Mouse (Mus musculus) liver, embryonic 16.5 days (tissue): Measurements from ENCODE around the gene Slc22a1. TPM values are rescaled to one million over a fixed set of nuclear protein-coding genes. Genes with fewer than 3 reads are reported as not detected.

Experiments
- ATAC-seq: fragments of 200-750 bp; cut with Nextera tagmentation; 2 replicates; pipeline ENCODE4 v1.8.0; 2017; ENCODE audit warnings: low read depth, mild to moderate bottlenecking, moderate number of reproducible peaks, moderate library complexity
- H3K27ac ChIP-seq: fragments of 300-500 bp; sonication (generic); 2 replicates; pipeline ENCODE4 v1.5.1; 2014; ENCODE audit warnings: mild to moderate bottlenecking, low read length
- H3K27me3 ChIP-seq: fragments of 300-500 bp; sonication (generic); 2 replicates; pipeline ENCODE4 v1.6.1; 2014; ENCODE audit warnings: low read depth, low read length, mixed read lengths; ENCODE audit not compliant: control insufficient read depth, insufficient read depth
- H3K36me3 ChIP-seq: fragments of 300-500 bp; sonication (generic); 2 replicates; pipeline ENCODE4 v1.6.1; 2014; ENCODE audit warnings: mild to moderate bottlenecking; ENCODE audit not compliant: control insufficient read depth, insufficient read depth
- H3K4me1 ChIP-seq: fragments of 300-500 bp; sonication (generic); 2 replicates; pipeline ENCODE4 v1.6.1; 2014; ENCODE audit warnings: low read depth, low read length, mixed read lengths; ENCODE audit not compliant: control insufficient read depth
- H3K4me2 ChIP-seq: fragments of 300-500 bp; sonication (generic); 2 replicates; pipeline ENCODE4 v1.6.1; 2014; ENCODE audit warnings: low read depth, low read length, mixed read lengths
- H3K4me3 ChIP-seq: fragments of 300-500 bp; sonication (generic); 2 replicates; pipeline ENCODE4 v1.5.1; 2014; ENCODE audit warnings: low read depth, mild to moderate bottlenecking, low read length
- H3K9ac ChIP-seq: fragments of 300-500 bp; sonication (generic); 2 replicates; pipeline ENCODE4 v1.6.1; 2014; ENCODE audit warnings: low read depth, low read length
- H3K9me3 ChIP-seq: fragments of 300-500 bp; sonication (generic); replicated peaks from 2 replicates; pipeline ENCODE4 v1.6.1; 2016; ENCODE audit warnings: low read length; ENCODE audit not compliant: control insufficient read depth
- WGBS: fragments of 180-500 bp; shearing (Covaris S2); extraction: QIAGEN DNeasy Blood & Tissue Kit; methylation state at CpG from one replicate; pipeline ENCODE4 v1.1.7; 2014; ENCODE audit not compliant: insufficient replicate concordance; 5-methylcytosine and 5-hydroxymethylcytosine counted together
- polyA plus RNA-seq: library from polyadenylated mRNA; unstranded; fragments of >200 nt; fragmentation: Nextera tagmentation; extraction: Ambion mirVana; gene quantifications from 2 replicates; pipeline ENCODE4 v1.2.1, GENCODE M21; 2015

Gene Slc22a1
- polyA plus RNA-seq, 1 experiment from 2014 or later = not detected

- Histone ChIP-seq H3K4me1 (no peaks in the 10 kb centered on the region; the same call in 1 of the 2 replicates), H3K27me3 (no peaks in the 10 kb centered on the region), H3K27ac (no peak overlapping the region), H3K4me3 (no peak overlapping the region), H3K9ac (no peak overlapping the region), H3K36me3 (peaks cover 7% of the 10 kb centered on the region; the same call in 1 of the 2 replicates), H3K9me3 (no peaks in the 10 kb centered on the region), H3K4me2 (no peak overlapping the region)
- ATAC-seq = no peak
- 23% methylated on average over 5 of the region's 5 CpGs for WGBS
Observed at GRCm38 (mm10) chr17:12714080-12714561, 38.5 kb upstream of the Slc22a1 start.

DNA sequence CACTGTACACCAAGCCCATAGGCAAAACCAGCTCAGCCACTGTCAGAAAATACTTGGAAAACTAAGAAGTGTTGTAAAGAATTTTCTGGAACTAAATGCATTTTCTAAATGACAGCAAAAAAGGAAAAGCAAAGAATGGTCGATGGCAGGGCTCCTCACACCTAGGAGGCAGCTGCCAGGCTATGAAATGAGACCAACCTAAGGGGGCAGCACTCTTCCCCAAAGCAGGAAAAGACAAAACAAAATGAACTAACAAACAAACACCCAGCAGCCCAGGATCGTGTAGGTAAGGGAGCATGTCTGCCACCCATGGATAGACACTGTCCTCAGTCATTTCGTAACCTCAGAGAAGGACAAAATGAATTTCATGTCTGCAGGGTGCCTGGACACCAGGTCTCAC is 37.4 kb upstream of the Slc22a1 start:
- Histone ChIP-seq H3K9ac (no peak overlapping the region), H3K9me3 (no peaks in the 10 kb centered on the region), H3K36me3 (peaks cover 7% of the 10 kb centered on the region; the same call in 1 of the 2 replicates), H3K27me3 (no peaks in the 10 kb centered on the region), H3K27ac (no peak overlapping the region), H3K4me2 (no peak overlapping the region), H3K4me3 (no peak overlapping the region), H3K4me1 (no peaks in the 10 kb centered on the region; the same call in 1 of the 2 replicates)
- no peak for ATAC-seq
- 55% methylated on average over 3 of the region's 3 CpGs for WGBS

GRCm38 (mm10) chr17:12712191-12712590 is 36.6 kb upstream of the Slc22a1 start:
- Histone ChIP-seq H3K9ac (no peak overlapping the region), H3K4me1 (no peaks in the 10 kb centered on the region; the same call in 1 of the 2 replicates)
- no peak for ATAC-seq

GRCm38 (mm10) chr17:12710976-12711375 is 35.3 kb upstream of the Slc22a1 start:
- H3K36me3 ChIP-seq = peaks cover 4% of the 10 kb centered on the region; the same call in 1 of the 2 replicates
- H3K4me3 ChIP-seq = no peak overlapping the region
- no peak overlapping the region for H3K4me2 ChIP-seq
- H3K9me3 ChIP-seq = no peaks in the 10 kb centered on the region
- H3K4me1 ChIP-seq = no peaks in the 10 kb centered on the region; the same call in 1 of the 2 replicates
- ATAC-seq = no peak
- 75% methylated on average over 2 of the region's 2 CpGs for WGBS
- H3K27ac ChIP-seq = no peak overlapping the region
- H3K27me3 ChIP-seq = no peaks in the 10 kb centered on the region
- no peak overlapping the region for H3K9ac ChIP-seq

More at GRCm38 (mm10) chr17:12712191-12712590, 36.6 kb upstream of the Slc22a1 start:
- H3K27me3 ChIP-seq = no peaks in the 10 kb centered on the region
- no peak overlapping the region for H3K4me2 ChIP-seq
- H3K36me3 ChIP-seq = peaks cover 7% of the 10 kb centered on the region; the same call in 1 of the 2 replicates
- no peak overlapping the region for H3K27ac ChIP-seq
- no peaks in the 10 kb centered on the region for H3K9me3 ChIP-seq
- no peak overlapping the region for H3K4me3 ChIP-seq

DNA sequence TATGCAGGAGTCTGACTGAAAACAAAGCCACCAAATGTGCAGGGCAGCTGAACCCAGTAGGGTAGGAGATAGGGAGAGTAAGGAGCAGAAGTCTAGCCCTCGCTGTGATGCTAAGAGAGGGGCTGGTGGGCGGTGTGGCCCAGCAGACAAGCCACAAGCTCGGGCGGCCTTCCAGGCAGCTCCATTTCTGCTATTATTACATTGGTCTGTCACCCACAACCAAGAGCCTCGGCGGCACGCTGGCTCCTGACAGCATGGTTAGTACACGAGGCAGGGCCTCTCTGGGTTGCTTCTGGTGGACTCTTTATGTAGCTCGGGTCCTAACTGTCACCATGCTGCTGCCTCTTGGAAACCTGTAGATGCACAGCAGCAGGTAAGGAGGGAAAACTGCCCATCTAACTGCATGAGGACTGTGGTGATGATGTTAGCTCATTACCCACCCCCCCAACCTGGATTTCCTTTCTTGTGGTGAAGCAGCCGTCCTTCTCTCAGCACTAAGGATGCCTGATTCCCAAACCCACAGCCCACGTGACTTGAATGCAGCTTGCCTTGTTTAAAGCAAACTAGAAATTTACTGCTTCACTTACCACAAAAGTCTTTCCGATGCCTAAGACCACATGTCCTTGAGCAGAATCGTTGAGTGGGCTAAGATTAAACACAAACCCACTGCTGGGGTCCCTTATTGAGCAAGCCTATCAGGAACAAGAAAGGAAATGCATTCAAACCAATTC is 34.6 kb upstream of the Slc22a1 start:
- Histone ChIP-seq H3K27me3 (no peaks in the 10 kb centered on the region), H3K9ac (no peak overlapping the region), H3K36me3 (peaks cover 4% of the 10 kb centered on the region; the same call in 1 of the 2 replicates), H3K4me3 (no peak overlapping the region), H3K4me1 (no peaks in the 10 kb centered on the region; the same call in 1 of the 2 replicates), H3K4me2 (no peak overlapping the region), H3K27ac (no peak overlapping the region), H3K9me3 (no peaks in the 10 kb centered on the region)
- no peak for ATAC-seq
- 41% methylated on average over 13 of the region's 13 CpGs for WGBS

DNA sequence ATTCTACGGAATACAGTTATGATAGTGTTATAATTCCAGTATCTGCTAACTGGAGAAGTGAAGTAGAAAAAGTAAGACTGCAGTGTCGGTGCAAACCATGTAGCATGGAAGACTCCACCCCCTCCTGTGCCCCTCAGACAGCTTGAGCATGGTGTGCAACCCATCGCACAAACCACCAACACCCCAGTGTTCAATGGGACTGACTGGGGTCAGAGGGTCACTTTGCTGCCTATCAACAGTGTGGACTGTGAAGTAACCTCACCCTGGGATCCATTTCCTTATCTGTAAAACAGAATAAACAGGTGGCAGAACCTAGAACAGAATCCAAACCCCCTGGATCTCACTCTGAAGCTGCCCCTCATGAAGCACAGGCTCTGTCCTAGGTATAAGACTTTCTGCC is 32.8 kb upstream of the Slc22a1 start:
- WGBS = 64% methylated on average over 3 of the region's 3 CpGs
- peak; percentile 21; the same call in 1 of the 2 replicates for ATAC-seq
- no peak overlapping the region for H3K27ac ChIP-seq
- H3K36me3 ChIP-seq = no peaks in the 10 kb centered on the region; the same call in 1 of the 2 replicates
- no peak overlapping the region for H3K4me3 ChIP-seq
- no peaks in the 10 kb centered on the region; the same call in 1 of the 2 replicates for H3K4me1 ChIP-seq
- H3K9ac ChIP-seq = no peak overlapping the region
- H3K27me3 ChIP-seq = no peaks in the 10 kb centered on the region; the same call in 1 of the 2 replicates
- H3K4me2 ChIP-seq = no peak overlapping the region
- H3K9me3 ChIP-seq = no peaks in the 10 kb centered on the region

GRCm38 (mm10) chr17:12706590-12707049 is 31.0 kb upstream of the Slc22a1 start:
- H3K9me3 ChIP-seq = no peaks in the 10 kb centered on the region
- no peaks in the 10 kb centered on the region; the same call in 1 of the 2 replicates for H3K4me1 ChIP-seq
- no peak overlapping the region for H3K4me2 ChIP-seq
- H3K36me3 ChIP-seq = peaks cover 4% of the 10 kb centered on the region
- WGBS = 79% methylated on average over 10 of the region's 10 CpGs
- H3K4me3 ChIP-seq = no peak overlapping the region
- H3K27ac ChIP-seq = no peak overlapping the region
- H3K9ac ChIP-seq = no peak overlapping the region
- H3K27me3 ChIP-seq = no peaks in the 10 kb centered on the region; the same call in 1 of the 2 replicates
- ATAC-seq = no peak

- ATAC-seq = no peak
- H3K27ac ChIP-seq = no peak overlapping the region
- 70% methylated on average over 5 of the region's 5 CpGs for WGBS
- H3K36me3 ChIP-seq = peaks cover 12% of the 10 kb centered on the region
- H3K9ac ChIP-seq = no peak overlapping the region
- H3K4me3 ChIP-seq = no peak overlapping the region
- no peaks in the 10 kb centered on the region for H3K4me1 ChIP-seq
- no peaks in the 10 kb centered on the region; the same call in 1 of the 2 replicates for H3K27me3 ChIP-seq
- no peaks in the 10 kb centered on the region for H3K9me3 ChIP-seq
- no peak overlapping the region for H3K4me2 ChIP-seq
Observed at GRCm38 (mm10) chr17:12702901-12703300, 27.3 kb upstream of the Slc22a1 start.

DNA sequence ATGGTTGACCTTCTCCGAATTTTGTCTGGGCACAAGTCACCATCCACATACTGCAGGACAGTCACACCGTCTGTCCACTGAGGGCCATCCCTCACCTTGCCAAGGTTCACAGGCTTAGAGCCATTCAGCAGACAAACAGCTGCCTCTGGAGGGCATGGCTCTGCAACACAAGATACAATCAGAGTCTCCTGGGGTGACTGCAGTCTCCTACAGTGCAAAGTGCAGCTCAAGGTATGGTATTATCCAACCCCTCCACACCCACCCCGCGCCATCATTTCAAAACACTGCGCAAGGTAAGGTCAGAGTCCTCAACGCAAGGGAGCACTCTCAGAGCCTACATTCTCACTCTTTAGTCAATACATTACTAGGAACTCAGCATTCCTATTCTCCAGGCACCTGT is 24.7 kb upstream of the Slc22a1 start:
- peaks cover 16% of the 10 kb centered on the region for H3K36me3 ChIP-seq
- no peak overlapping the region for H3K9ac ChIP-seq

More for the DNA sequence above, 24.7 kb upstream of the Slc22a1 start:
- no peak overlapping the region for H3K4me3 ChIP-seq
- H3K4me2 ChIP-seq = no peak overlapping the region
- no peaks in the 10 kb centered on the region; the same call in 1 of the 2 replicates for H3K27me3 ChIP-seq
- no peak; the same call in 1 of the 2 replicates for ATAC-seq
- H3K4me1 ChIP-seq = no peaks in the 10 kb centered on the region
- no peak overlapping the region for H3K27ac ChIP-seq
- WGBS = 67% methylated on average over 6 of the region's 6 CpGs
- no peaks in the 10 kb centered on the region for H3K9me3 ChIP-seq
